Mouse (Mus musculus) thymus, adult 2 months (tissue): ENCODE measurements around the gene Aanat.

Experiments used
- CTCF ChIP-seq: fragments of 200-500 bp; IDR thresholded peaks from 2 replicates; pipeline ENCODE4 v1.5.1; 2012; ENCODE audit warnings: mild to moderate bottlenecking, control low read depth, low read length, moderate library complexity, borderline replicate concordance; ENCODE audit not compliant: control insufficient read depth, poor library complexity, insufficient read depth; ENCODE audit errors: extremely low read depth
- POLR2A ChIP-seq: fragments of 200-500 bp; IDR thresholded peaks from 2 replicates; pipeline ENCODE4 v1.6.1; 2012; ENCODE audit warnings: mild to moderate bottlenecking, low read length, control low read depth, moderate library complexity; ENCODE audit not compliant: control insufficient read depth, poor library complexity, insufficient read depth; ENCODE audit errors: extremely low read depth

- TF ChIP-seq CTCF = no peak
- no peak for TF ChIP-seq POLR2A
Observed at GRCm38 (mm10) chr11:116618666-116619065, 32.4 kb downstream of the Aanat start.
